Mouse (Mus musculus) retina, postnatal 1 day (tissue): Measurements from ENCODE around the gene Sapcd1.
"Not testable (repeated sequence)": the region's sequence is repeated elsewhere in the genome, so short reads cannot be mapped to it uniquely, and the experiment has no call there.

Source experiments
- DNase-seq: peaks from one replicate; pipeline ENCODE4 v3.0.0-alpha.2; 2012

The Sapcd1 gene

GRCm38 (mm10) chr17:35004075-35004717 lies 23.6 kb downstream of the Sapcd1 start:
- no peak for DNase-seq

GRCm38 (mm10) chr17:35003022-35003838 lies 24.6 kb downstream of the Sapcd1 start:
- no peak for DNase-seq

DNA sequence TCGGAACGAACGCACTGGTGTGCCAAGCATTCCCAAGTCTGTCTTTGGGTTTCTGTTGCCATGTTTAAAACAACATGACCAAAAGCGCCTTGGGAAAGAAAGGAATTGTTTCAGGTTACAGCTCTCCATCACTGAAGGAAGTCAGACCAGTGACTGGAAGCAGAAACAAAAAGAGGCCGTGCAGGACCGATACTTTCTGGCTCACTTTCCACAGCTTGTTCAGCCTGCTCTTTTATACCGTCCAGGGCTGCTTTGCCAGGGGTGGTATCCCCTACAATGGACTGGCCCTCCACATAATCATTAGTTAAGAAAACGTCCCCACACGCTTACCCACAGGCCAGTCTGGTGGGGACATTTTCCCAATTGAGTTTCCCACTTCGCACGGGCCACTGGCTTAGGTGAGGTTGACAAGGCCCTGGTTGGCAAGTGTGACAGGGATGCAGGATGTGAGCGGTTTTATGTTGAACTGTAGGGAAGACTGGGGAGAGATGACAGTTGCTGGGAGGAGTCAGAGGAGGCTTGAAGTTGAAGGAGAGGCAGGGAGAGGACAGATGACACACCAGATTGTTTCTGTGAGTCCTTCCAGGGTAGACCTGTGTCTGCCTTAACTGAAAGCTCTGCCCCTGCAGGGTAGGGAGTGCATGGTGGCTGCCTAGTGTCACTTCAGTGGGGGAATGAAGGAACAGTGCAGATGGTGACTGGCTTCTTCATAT lies 25.5 kb downstream of the Sapcd1 start:
- no peak for DNase-seq

GRCm38 (mm10) chr17:35001452-35002152 lies 26.2 kb downstream of the Sapcd1 start:
- no peak for DNase-seq

- DNase-seq, result peak; percentile 95
These were observed 26.9 kb downstream of the Sapcd1 start, which contains the start of gene Vars for GRCm38 (mm10) chr17:35000717-35001451. Vars (plus strand) TSS chr17:35000987.

DNA sequence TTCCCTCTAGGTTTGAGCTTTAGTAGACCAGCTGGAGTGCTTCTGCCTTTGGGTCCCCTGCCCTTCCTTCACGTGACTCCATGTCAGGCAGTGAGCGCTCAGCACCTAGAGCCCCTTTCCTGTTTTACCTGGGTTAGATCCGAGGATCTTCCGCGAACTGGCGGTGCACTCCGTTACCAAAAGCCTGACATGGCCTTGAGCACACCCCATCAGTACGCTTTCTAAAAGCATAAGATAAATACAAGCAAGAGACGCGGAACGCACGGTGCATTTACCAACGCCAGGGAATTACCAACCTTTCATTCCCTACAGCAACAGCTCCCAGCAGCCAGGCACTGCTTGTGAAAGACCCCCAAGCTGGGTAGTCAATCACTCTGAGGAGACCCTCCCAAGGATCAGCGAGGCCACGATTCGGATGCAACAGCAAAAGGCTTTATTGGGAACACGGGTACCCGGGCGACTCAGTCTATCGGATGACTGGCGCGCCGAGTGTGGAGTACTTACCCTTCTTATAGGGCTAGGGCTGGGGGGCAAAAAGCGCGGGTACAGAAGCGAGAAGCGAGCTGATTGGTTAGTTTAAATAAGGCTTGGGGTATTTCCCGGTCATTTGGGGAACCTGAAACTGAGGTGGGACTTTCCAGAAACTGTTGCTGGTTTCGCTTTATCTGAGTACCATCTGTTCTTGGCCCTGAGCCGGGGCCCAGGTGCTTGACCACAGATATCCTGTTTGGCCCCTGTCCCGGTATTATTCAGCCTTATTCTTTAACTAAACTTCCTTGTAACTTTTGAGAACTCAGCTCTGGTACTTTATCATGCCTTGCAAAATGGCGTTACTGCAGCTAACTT lies 27.7 kb downstream of the Sapcd1 start:
- peak; percentile 49 for DNase-seq

- DNase-seq, result no peak
These were observed 29.0 kb downstream of the Sapcd1 start for GRCm38 (mm10) chr17:34998526-34999430.

- DNase-seq, result no peak
These were observed 30.7 kb downstream of the Sapcd1 start for GRCm38 (mm10) chr17:34997142-34997483.

DNA sequence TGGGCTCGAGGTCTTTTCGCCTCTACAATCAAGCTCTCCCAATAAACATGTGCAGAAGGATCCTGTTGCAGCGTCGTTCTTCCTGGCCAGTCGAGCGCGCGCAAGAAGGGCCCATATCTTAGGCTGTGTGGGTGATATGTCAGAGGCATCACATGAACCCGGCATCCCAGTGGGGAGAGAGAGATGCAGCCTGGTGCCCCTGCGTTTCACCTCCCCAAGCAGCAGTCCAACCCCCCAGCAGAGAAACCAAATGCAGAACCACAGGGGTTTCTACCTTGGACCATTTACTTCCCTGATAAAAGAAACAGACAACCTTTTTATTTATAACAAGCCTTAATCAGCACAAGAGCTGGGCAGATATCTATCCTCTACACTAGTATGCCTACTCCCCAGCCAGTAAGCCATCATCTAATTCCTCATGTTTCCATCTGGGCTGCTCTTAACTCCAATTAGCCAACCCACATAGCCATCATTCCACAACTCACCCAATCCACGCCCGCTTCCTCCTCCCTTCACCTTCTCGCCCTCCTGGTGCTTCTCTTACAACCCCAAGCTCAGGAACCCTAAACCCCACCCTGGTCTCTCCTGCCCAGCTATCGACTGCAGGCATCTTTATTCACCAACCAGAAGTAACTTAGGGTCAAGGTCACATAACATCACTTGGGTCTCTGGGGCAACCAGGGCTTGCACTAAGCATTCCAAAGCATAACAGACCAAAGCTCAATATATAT lies 31.2 kb downstream of the Sapcd1 start:
- DNase-seq, result no peak

- not testable (repeated sequence) for DNase-seq
These were observed 31.9 kb downstream of the Sapcd1 start for GRCm38 (mm10) chr17:34995927-34996326.

DNA sequence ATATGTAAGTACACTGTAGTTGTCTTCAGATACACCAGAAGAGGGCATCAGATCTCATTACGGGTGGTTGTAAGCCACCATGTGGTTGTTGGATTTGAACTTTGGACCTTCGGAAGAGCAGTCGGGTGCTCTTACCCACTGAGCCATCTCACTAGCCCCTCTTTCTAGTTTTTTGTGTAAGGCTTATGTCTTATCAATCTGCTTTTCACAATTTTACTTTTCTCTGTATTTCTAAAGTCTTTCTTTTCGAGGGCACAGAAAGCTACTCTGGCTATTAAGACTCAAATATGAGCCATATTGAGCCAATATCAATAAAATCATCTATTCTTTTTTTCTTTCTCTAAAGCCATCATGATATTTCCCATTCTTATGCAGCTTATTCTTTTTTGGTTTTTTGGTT lies 32.6 kb downstream of the Sapcd1 start:
- not testable (repeated sequence) for DNase-seq

DNA sequence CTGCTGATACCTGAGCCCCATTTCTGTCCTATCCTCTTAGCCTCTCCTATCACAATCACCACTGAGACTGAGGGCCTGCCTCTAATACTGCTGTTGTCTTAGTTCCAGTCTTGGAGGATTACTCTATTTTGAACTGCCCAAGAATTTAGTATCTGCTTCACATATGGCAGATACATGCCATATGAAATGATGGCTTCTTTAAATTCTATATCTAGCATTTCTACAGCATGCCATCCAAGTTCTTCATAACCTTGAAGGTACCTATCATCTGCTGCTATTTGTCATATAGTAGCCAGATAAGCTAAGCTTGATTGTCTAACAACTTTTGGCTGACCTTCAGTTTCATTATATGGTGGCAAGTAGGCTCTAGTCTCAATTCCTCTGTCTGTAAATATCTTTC lies 33.1 kb downstream of the Sapcd1 start:
- no peak for DNase-seq

DNA sequence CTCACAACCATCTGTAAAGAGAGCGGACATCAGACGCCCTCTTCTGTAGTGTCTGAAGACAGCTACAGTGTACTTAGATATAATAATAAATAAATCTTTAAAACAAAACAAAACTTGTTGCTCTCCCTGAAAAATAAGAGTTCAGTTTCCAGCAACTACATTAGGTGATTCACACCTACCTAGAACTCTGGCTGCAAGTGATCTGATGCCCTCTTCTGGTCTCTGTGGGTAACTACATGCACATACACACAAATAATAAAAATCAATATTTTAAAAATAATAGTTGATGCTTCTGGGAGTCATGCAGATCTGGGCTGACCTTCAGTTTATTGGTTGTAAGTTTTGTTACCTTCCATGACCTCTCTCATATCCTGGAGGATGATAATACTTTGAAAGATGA lies 43.6 kb downstream of the Sapcd1 start:
- peak; percentile 48 for DNase-seq

DNA sequence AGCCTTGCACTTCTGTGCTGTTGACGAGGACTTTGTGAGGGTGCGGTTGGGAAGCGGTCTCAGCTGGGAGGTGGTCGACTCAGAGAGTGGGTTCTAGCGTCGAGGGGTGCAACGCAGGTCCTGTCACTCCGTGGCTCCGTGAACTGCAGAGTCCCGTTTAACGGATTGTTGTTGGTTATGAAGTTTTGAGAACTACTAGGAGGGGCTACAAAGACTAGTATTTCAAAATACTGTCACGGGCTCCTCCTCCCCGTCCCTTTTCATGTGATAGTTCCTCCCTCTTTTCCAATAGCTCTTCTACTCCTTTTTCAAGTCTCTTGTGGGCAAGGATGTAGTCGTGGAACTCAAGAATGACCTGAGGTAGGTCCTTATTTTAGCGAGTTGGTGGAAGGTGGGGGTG lies 45.5 kb downstream of the Sapcd1 start:
- DNase-seq, result no peak

DNA sequence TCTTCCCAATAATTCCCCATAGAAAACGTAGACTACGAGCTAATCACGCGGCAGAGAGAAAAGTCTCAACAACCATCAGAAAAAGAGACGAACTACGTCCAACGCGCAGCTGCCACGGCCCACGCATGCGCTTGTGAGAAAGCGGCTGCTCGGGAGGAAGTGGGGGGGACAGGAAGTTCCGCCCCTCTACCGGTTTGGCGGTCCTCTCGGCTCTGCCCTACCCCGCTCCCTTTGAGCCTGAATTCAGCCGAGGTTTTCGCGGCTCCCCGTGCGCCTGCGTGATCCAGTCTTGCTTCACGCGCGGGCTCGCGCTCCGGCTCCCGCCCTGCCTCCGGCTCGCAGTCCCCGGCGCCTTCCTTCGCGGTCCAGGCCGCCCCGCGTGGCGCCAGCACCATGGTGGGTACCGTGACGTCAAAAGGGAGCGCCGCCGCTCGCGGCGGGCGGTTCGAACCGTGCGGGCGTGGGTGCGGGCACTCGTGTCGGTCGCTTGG lies 46.1 kb downstream of the Sapcd1 start, which contains the start of gene Lsm2:
TSS of gene Lsm2 (plus strand) at position 173 of the 491 bp plus-strand sequence.
- DNase-seq, result peak; percentile 96

DNA sequence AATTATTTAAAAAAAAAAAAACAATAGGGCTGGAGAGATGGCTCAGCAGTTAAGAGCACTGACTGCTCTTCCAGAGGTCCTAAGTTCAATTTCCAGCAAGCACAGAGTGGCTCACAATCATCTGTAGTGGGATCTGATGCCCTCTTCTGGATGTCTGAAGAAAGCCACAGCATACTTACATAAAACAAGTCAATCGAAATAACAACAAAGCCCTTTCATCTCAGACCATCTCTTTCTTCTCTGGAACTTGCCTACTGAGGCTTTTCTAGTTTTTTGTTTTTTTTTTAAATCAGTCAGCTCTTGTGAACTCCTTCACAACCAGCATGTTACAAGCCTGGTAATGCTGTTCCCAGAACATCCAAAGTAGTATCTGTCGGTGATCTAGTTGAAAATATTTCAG lies 47.2 kb downstream of the Sapcd1 start:
- DNase-seq, result peak; percentile 75

DNA sequence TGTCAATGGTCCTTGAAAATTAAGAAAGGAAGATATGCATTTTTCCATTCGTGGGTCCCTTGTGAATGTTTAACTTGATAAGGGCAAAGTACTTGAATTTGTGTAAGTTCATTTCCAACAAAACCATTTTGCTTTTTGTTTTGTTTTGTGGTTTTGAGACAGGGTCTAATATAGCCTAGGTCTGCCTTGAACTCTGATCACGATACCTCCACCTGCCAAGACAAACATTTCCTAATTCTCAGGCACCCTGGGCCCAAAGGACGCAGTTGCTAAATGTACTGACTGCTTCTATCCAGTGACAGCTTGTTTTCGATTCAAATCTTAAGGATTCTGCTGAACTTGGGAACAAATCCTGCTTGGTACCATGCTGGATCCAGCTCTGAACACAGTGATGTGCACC lies 48.2 kb downstream of the Sapcd1 start:
- DNase-seq, result no peak

DNA sequence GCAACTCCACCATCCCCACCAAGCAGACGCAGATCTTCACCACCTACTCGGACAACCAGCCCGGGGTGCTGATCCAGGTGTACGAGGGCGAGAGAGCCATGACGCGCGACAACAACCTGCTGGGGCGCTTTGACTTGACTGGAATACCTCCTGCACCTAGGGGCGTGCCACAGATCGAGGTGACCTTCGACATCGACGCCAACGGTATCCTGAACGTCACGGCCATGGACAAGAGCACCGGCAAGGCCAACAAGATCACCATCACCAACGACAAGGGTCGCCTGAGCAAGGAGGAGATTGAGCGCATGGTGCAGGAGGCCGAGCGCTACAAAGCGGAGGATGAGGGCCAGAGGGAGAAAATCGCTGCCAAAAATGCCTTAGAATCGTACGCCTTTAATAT lies 49.6 kb downstream of the Sapcd1 start:
- DNase-seq, result no peak

DNA sequence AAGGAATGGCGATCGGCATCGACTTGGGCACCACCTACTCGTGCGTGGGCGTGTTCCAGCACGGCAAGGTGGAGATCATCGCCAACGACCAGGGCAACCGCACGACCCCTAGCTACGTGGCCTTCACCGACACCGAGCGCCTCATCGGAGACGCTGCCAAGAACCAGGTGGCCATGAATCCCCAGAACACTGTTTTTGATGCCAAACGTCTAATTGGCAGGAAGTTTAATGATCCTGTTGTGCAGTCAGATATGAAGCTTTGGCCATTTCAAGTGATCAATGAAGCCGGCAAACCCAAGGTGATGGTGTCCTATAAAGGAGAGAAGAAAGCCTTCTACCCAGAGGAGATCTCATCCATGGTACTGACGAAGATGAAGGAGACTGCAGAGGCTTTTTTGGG lies 50.8 kb downstream of the Sapcd1 start:
- no peak for DNase-seq
